Mouse (Mus musculus) stomach, embryonic 16.5 days (tissue): ENCODE results near the gene 2010300C02Rik. TPM values are rescaled to one million over a fixed set of nuclear protein-coding genes. Genes with fewer than 3 reads are reported as not detected.

Experiments
- ATAC-seq: fragments of 200-750 bp; cut with Nextera tagmentation; 2 replicates; pipeline ENCODE4 v1.8.0; 2017; ENCODE audit warnings: moderate number of reproducible peaks, moderate TSS enrichment; ENCODE audit not compliant: insufficient read depth, low FRiP score
- H3K27ac ChIP-seq: fragments of 300-500 bp; sonication (generic); 2 replicates; pipeline ENCODE4 v1.5.1; 2014; ENCODE audit warnings: low read length
- H3K27me3 ChIP-seq: fragments of 300-500 bp; sonication (generic); 2 replicates; pipeline ENCODE4 v1.6.1; 2014; ENCODE audit warnings: low read length, control low read depth, mixed read lengths; ENCODE audit not compliant: control insufficient read depth, insufficient read depth
- H3K36me3 ChIP-seq: fragments of 300-500 bp; sonication (generic); 2 replicates; pipeline ENCODE4 v1.6.1; 2014; ENCODE audit warnings: low read length; ENCODE audit not compliant: control insufficient read depth, insufficient read depth
- H3K4me1 ChIP-seq: fragments of 300-500 bp; sonication (generic); 2 replicates; pipeline ENCODE4 v1.6.1; 2014; ENCODE audit warnings: low read length, control low read depth, mixed read lengths; ENCODE audit not compliant: control insufficient read depth, insufficient read depth
- H3K4me2 ChIP-seq: fragments of 300-500 bp; sonication (generic); 2 replicates; pipeline ENCODE4 v1.6.1; 2014; ENCODE audit warnings: low read depth, low read length, mixed read lengths
- H3K4me3 ChIP-seq: fragments of 300-500 bp; sonication (generic); replicated peaks from 2 replicates; pipeline ENCODE4 v1.5.1; 2014; ENCODE audit warnings: mild to moderate bottlenecking, low read length
- H3K9ac ChIP-seq: fragments of 300-500 bp; sonication (generic); 2 replicates; pipeline ENCODE4 v1.6.1; 2014; ENCODE audit warnings: low read length
- H3K9me3 ChIP-seq: fragments of 300-500 bp; sonication (generic); replicated peaks from 2 replicates; pipeline ENCODE4 v1.6.1; 2016; ENCODE audit warnings: low read length, control low read depth; ENCODE audit not compliant: control insufficient read depth
- WGBS: fragments of 180-500 bp; shearing (Covaris S2); extraction: QIAGEN DNeasy Blood & Tissue Kit; methylation state at CpG from one replicate; pipeline ENCODE4 v1.1.7; 2014; 5-methylcytosine and 5-hydroxymethylcytosine counted together
- polyA plus RNA-seq: library from polyadenylated mRNA; unstranded; fragments of >200 nt; fragmentation: Nextera tagmentation; extraction: Ambion mirVana; gene quantifications from 2 replicates; pipeline ENCODE4 v1.2.1, GENCODE M21; 2015

Gene 2010300C02Rik
- 10.3 and 11.9 TPM in 2 replicates for polyA plus RNA-seq

DNA sequence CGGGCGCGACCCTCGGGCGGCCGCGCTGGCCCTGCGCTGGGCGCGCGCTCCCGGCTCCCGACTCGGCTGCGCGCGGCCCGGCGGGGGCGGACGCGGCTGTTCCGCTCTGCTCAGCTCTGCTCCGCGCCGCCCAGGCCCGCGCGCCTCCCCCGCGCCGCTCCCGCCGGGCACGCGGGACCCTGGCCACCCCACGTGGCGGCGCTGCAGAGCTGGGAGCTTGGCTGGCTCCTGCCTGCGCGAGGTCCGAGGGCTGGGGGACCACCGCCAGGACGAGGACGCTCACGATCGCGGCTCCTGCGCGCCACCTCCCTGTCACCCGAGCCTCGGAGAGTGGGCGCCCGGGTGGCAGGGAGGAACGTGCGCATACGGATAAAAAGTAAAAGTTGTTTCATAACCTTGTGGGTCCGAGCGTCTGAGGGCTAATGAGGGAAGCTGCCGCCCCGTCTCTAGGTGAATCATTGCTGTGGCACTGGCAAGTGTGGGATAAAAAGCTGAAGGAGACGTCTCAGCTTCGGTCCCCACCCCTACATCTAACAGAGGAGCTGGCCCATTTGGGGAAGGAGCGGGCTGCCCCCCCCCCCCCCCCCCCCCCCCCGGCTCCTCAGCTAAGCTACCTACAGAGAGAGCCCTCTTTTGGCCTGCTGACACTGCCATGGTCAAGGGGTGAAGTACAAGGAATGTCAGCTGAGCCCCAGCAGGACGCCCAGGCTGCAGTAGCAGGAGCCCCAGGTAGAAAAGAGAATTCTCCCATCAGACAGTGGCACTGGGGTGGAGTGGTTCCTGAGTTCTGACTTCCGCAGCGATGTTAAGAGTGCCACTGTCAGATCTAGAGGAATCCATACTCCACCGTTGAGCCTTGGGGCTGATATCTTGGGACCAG lies at the start of gene 2010300C02Rik:
TSS of gene 2010300C02Rik (minus strand) at position 325 of the 880 bp plus-strand sequence.
- Histone ChIP-seq H3K4me3 (peak within 1 kb of the TSS; percentile 66), H3K4me1 (peaks cover 7% of the 10 kb centered on the region; the same call in 1 of the 2 replicates), H3K4me2 (peak within 1 kb of the TSS; percentile 95), H3K27me3 (no peaks in the 10 kb centered on the region; the same call in 1 of the 2 replicates), H3K9me3 (no peaks in the 10 kb centered on the region), H3K36me3 (no peaks in the 10 kb centered on the region), H3K9ac (peak within 1 kb of the TSS; percentile 82), H3K27ac (peak within 1 kb of the TSS; percentile 72)
- ATAC-seq, result peak; percentile 86
- WGBS, result under 1% methylated on average over 61 of the region's 69 CpGs

DNA sequence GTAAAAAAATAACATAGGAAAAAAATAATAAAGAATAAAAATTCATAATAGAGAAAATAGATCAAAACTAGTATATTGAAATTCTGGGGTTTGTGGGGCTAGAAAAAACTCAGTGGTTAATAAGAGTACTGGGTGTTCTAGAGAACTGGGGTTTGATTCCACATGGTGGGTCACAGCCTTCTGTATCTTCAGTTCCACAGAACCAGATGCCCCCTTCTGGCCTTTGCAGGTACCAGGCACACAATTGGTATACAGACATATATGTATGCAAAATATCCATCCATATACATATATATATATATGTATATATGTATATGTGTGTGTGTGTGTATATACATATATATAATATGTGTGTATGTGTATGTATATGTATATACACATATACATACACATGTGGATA lies 39.5 kb upstream of the 2010300C02Rik start:
- no peak for ATAC-seq
- H3K4me2 ChIP-seq, result no peak overlapping the region

GRCm38 (mm10) chr1:37744650-37745259 lies 24.9 kb upstream of the 2010300C02Rik start:
- H3K9ac ChIP-seq, result no peak overlapping the region
- no peaks in the 10 kb centered on the region for H3K4me1 ChIP-seq
- H3K9me3 ChIP-seq, result no peaks in the 10 kb centered on the region
- H3K4me2 ChIP-seq, result no peak overlapping the region
- H3K36me3 ChIP-seq, result no peaks in the 10 kb centered on the region
- H3K27ac ChIP-seq, result no peak overlapping the region
- no peaks in the 10 kb centered on the region for H3K27me3 ChIP-seq
- ATAC-seq, result no peak
- no peak overlapping the region for H3K4me3 ChIP-seq
- 69% methylated on average over 9 of the region's 9 CpGs for WGBS

More for the DNA sequence above, 39.5 kb upstream of the 2010300C02Rik start:
- H3K27me3 ChIP-seq, result no peaks in the 10 kb centered on the region
- no peaks in the 10 kb centered on the region for H3K9me3 ChIP-seq
- H3K27ac ChIP-seq, result no peak overlapping the region
- no peaks in the 10 kb centered on the region for H3K36me3 ChIP-seq
- no peak overlapping the region for H3K9ac ChIP-seq
- no peak overlapping the region for H3K4me3 ChIP-seq
- H3K4me1 ChIP-seq, result no peaks in the 10 kb centered on the region

GRCm38 (mm10) chr1:37742602-37743270 lies 22.9 kb upstream of the 2010300C02Rik start:
- no peaks in the 10 kb centered on the region for H3K36me3 ChIP-seq
- WGBS, result 57% methylated on average over 14 of the region's 14 CpGs
- H3K9me3 ChIP-seq, result no peaks in the 10 kb centered on the region
- no peak overlapping the region for H3K4me3 ChIP-seq
- H3K9ac ChIP-seq, result no peak overlapping the region
- no peak for ATAC-seq
- no peak overlapping the region for H3K27ac ChIP-seq
- H3K4me2 ChIP-seq, result no peak overlapping the region
- no peaks in the 10 kb centered on the region for H3K4me1 ChIP-seq
- no peaks in the 10 kb centered on the region for H3K27me3 ChIP-seq

GRCm38 (mm10) chr1:37742126-37742525 lies 22.2 kb upstream of the 2010300C02Rik start:
- no peaks in the 10 kb centered on the region for H3K4me1 ChIP-seq
- no peak overlapping the region for H3K4me2 ChIP-seq
- 76% methylated on average over 11 of the region's 11 CpGs for WGBS
- H3K27ac ChIP-seq, result no peak overlapping the region
- H3K9ac ChIP-seq, result no peak overlapping the region
- H3K36me3 ChIP-seq, result no peaks in the 10 kb centered on the region
- H3K4me3 ChIP-seq, result no peak overlapping the region
- H3K9me3 ChIP-seq, result no peaks in the 10 kb centered on the region
- no peaks in the 10 kb centered on the region for H3K27me3 ChIP-seq
- no peak for ATAC-seq

GRCm38 (mm10) chr1:37740161-37740802 lies 20.4 kb upstream of the 2010300C02Rik start:
- ATAC-seq, result no peak
- no peaks in the 10 kb centered on the region for H3K4me1 ChIP-seq
- no peak overlapping the region for H3K9ac ChIP-seq
- H3K27me3 ChIP-seq, result no peaks in the 10 kb centered on the region
- no peaks in the 10 kb centered on the region for H3K36me3 ChIP-seq
- no peak overlapping the region for H3K4me2 ChIP-seq
- no peak overlapping the region for H3K27ac ChIP-seq
- WGBS, result 48% methylated on average over 8 of the region's 8 CpGs
- H3K4me3 ChIP-seq, result no peak overlapping the region
- H3K9me3 ChIP-seq, result no peaks in the 10 kb centered on the region

DNA sequence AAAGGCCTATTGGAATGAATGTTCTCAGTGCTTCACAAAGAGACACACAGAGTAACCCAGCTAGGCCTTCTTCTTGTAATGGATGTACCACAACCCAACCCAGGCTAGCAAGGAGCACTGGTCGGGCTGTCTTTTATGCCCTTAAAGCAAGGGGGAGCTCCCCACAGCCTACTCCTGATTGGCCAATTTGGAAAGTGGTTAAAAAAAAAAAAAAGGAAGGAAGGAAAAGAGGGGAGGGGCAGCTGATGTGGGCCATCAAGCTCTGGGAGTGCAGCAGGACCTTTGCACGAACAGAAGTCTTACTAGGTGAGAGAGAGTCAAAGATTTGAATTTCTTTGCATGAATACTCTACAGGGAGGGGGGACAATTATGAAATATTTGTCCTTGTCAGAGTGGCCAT lies 19.0 kb upstream of the 2010300C02Rik start:
- no peak overlapping the region for H3K4me2 ChIP-seq
- H3K36me3 ChIP-seq, result no peaks in the 10 kb centered on the region
- no peak overlapping the region for H3K27ac ChIP-seq
- H3K27me3 ChIP-seq, result no peaks in the 10 kb centered on the region
- no peaks in the 10 kb centered on the region for H3K9me3 ChIP-seq
- ATAC-seq, result no peak
- 74% methylated on average over 2 of the region's 2 CpGs for WGBS
- H3K9ac ChIP-seq, result no peak overlapping the region
- H3K4me3 ChIP-seq, result no peak overlapping the region
- H3K4me1 ChIP-seq, result no peaks in the 10 kb centered on the region

DNA sequence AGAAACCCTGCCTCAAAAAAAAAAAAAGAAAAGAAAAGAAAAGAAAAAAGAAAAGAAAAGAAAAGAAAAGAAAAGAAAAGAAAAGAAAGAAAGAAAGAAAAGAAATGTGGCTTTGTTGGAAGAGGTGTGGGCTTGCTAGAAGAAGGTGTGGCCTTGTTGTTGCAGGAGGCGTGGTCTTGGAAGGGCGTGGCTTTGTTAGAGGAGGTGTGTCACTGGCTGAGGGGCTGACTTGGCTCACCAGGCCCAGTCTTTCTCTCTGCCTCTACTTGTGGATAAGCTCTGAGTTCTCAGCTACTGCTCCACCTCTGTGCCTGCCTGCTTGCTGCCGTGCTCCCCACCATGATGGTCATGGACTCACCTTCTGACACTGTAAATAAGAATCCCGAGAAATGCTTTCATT lies 17.2 kb upstream of the 2010300C02Rik start:
- Histone ChIP-seq H3K27ac (no peak overlapping the region), H3K4me1 (no peaks in the 10 kb centered on the region), H3K4me2 (no peak overlapping the region), H3K36me3 (no peaks in the 10 kb centered on the region), H3K9me3 (no peaks in the 10 kb centered on the region), H3K27me3 (no peaks in the 10 kb centered on the region), H3K9ac (no peak overlapping the region), H3K4me3 (no peak overlapping the region)
- 66% methylated on average over 4 of the region's 4 CpGs for WGBS
- no peak for ATAC-seq
